Mouse (Mus musculus) lung, embryonic 16.5 days (tissue): ENCODE results near the gene Plch2. TPM values are rescaled to one million over a fixed set of nuclear protein-coding genes. Genes with fewer than 3 reads are reported as not detected.

ENCODE experiments used
- ATAC-seq: fragments of 200-750 bp; cut with Nextera tagmentation; 2 replicates; pipeline ENCODE4 v1.8.0; 2017; ENCODE audit warnings: low read depth, mild to moderate bottlenecking, moderate library complexity
- H3K27ac ChIP-seq: fragments of 300-500 bp; sonication (generic); 2 replicates; pipeline ENCODE4 v1.5.1; 2014; ENCODE audit warnings: mild to moderate bottlenecking, control low read depth, low read length
- H3K27me3 ChIP-seq: fragments of 300-500 bp; sonication (generic); 2 replicates; pipeline ENCODE4 v1.6.1; 2014; ENCODE audit warnings: low read depth, low read length, mixed read lengths; ENCODE audit not compliant: control insufficient read depth, insufficient read depth
- H3K36me3 ChIP-seq: fragments of 300-500 bp; sonication (generic); 2 replicates; pipeline ENCODE4 v1.6.1; 2014; ENCODE audit warnings: low read length; ENCODE audit not compliant: control insufficient read depth, insufficient read depth
- H3K4me1 ChIP-seq: fragments of 300-500 bp; sonication (generic); replicated peaks from 2 replicates; pipeline ENCODE4 v1.6.1; 2014; ENCODE audit warnings: low read length, mixed read lengths; ENCODE audit not compliant: control insufficient read depth, insufficient read depth
- H3K4me2 ChIP-seq: fragments of 300-500 bp; sonication (generic); 2 replicates; pipeline ENCODE4 v1.6.1; 2014; ENCODE audit warnings: low read depth, low read length, control low read depth
- H3K4me3 ChIP-seq: fragments of 300-500 bp; sonication (generic); 2 replicates; pipeline ENCODE4 v1.5.1; 2014; ENCODE audit warnings: mild to moderate bottlenecking, low read length, control low read depth
- H3K9ac ChIP-seq: fragments of 300-500 bp; sonication (generic); 2 replicates; pipeline ENCODE4 v1.6.1; 2014; ENCODE audit warnings: low read length, control low read depth
- H3K9me3 ChIP-seq: fragments of 300-500 bp; sonication (generic); 2 replicates; pipeline ENCODE4 v1.6.1; 2016; ENCODE audit warnings: low read length; ENCODE audit not compliant: control insufficient read depth
- WGBS: fragments of 180-500 bp; shearing (Covaris S2); extraction: QIAGEN DNeasy Blood & Tissue Kit; methylation state at CpG from one replicate; pipeline ENCODE4 v1.1.7; 2014; 5-methylcytosine and 5-hydroxymethylcytosine counted together
- polyA plus RNA-seq: library from polyadenylated mRNA; unstranded; fragments of >200 nt; fragmentation: Nextera tagmentation; extraction: Ambion mirVana; gene quantifications from 2 replicates; pipeline ENCODE4 v1.2.1, GENCODE M21; 2015

Gene Plch2
- polyA plus RNA-seq, 1 experiment from 2014 or later, result 11.4 TPM

- no peak overlapping the region for H3K4me2 ChIP-seq
- H3K27me3 ChIP-seq, result peaks cover 63% of the 10 kb centered on the region
- no peak overlapping the region for H3K9ac ChIP-seq
Observed at GRCm38 (mm10) chr4:154952461-154953241, 103.9 kb downstream of the Plch2 start.

GRCm38 (mm10) chr4:154949589-154949982 lies 107.0 kb downstream of the Plch2 start:
- no peak overlapping the region for H3K27ac ChIP-seq
- no peak overlapping the region for H3K4me3 ChIP-seq
- no peak overlapping the region for H3K4me2 ChIP-seq
- 18% methylated on average over 12 of the region's 16 CpGs for WGBS
- no peaks in the 10 kb centered on the region for H3K36me3 ChIP-seq
- no peaks in the 10 kb centered on the region for H3K9me3 ChIP-seq
- no peak for ATAC-seq
- peaks cover 9% of the 10 kb centered on the region; the same call in 1 of the 2 replicates for H3K4me1 ChIP-seq
- peaks cover 55% of the 10 kb centered on the region for H3K27me3 ChIP-seq
- H3K9ac ChIP-seq, result no peak overlapping the region

More at GRCm38 (mm10) chr4:154952461-154953241, 103.9 kb downstream of the Plch2 start:
- Histone ChIP-seq H3K4me3 (no peak overlapping the region), H3K4me1 (peaks cover 5% of the 10 kb centered on the region; the same call in 1 of the 2 replicates), H3K9me3 (no peaks in the 10 kb centered on the region), H3K27ac (no peak overlapping the region), H3K36me3 (no peaks in the 10 kb centered on the region)
- no peak for ATAC-seq
- 2% methylated on average over 26 of the region's 26 CpGs for WGBS

- Histone ChIP-seq H3K36me3 (no peaks in the 10 kb centered on the region), H3K9ac (no peak overlapping the region), H3K27ac (peak overlapping the region; percentile 35; the same call in 1 of the 2 replicates), H3K27me3 (peaks cover 50% of the 10 kb centered on the region), H3K4me2 (no peak overlapping the region), H3K4me1 (peaks cover 9% of the 10 kb centered on the region; the same call in 1 of the 2 replicates), H3K4me3 (no peak overlapping the region), H3K9me3 (no peaks in the 10 kb centered on the region)
- WGBS, result 59% methylated on average over 6 of the region's 6 CpGs
- no peak for ATAC-seq
Observed at GRCm38 (mm10) chr4:154948940-154949588, 107.5 kb downstream of the Plch2 start.

GRCm38 (mm10) chr4:154948066-154948939 lies 108.3 kb downstream of the Plch2 start:
- WGBS, result 32% methylated on average over 14 of the region's 14 CpGs
- Histone ChIP-seq H3K4me1 (peaks cover 9% of the 10 kb centered on the region; the same call in 1 of the 2 replicates), H3K9me3 (no peaks in the 10 kb centered on the region), H3K9ac (no peak overlapping the region), H3K4me3 (no peak overlapping the region), H3K27me3 (peaks cover 42% of the 10 kb centered on the region), H3K36me3 (no peaks in the 10 kb centered on the region), H3K27ac (peak overlapping the region; percentile 35; the same call in 1 of the 2 replicates), H3K4me2 (no peak overlapping the region)
- ATAC-seq, result peak; percentile 26

- H3K9me3 ChIP-seq, result no peaks in the 10 kb centered on the region
- H3K27ac ChIP-seq, result no peak overlapping the region
- 2% methylated on average over 8 of the region's 8 CpGs for WGBS
- no peaks in the 10 kb centered on the region for H3K36me3 ChIP-seq
- H3K9ac ChIP-seq, result peak overlapping the region; percentile 38
- H3K4me1 ChIP-seq, result peaks cover 9% of the 10 kb centered on the region; the same call in 1 of the 2 replicates
- peak overlapping the region; percentile 38 for H3K4me3 ChIP-seq
- peak; percentile 87 for ATAC-seq
- peaks cover 22% of the 10 kb centered on the region for H3K27me3 ChIP-seq
- peak overlapping the region; percentile 60 for H3K4me2 ChIP-seq
Observed at GRCm38 (mm10) chr4:154946319-154946718, 110.3 kb downstream of the Plch2 start.

GRCm38 (mm10) chr4:154944121-154944590 lies 112.4 kb downstream of the Plch2 start:
- Histone ChIP-seq H3K36me3 (no peaks in the 10 kb centered on the region), H3K4me1 (peaks cover 7% of the 10 kb centered on the region; the same call in 1 of the 2 replicates), H3K27ac (no peak overlapping the region), H3K9ac (no peak overlapping the region), H3K9me3 (no peaks in the 10 kb centered on the region), H3K27me3 (peaks cover 7% of the 10 kb centered on the region), H3K4me2 (no peak overlapping the region), H3K4me3 (no peak overlapping the region)
- WGBS, result 23% methylated on average over 2 of the region's 2 CpGs
- peak; percentile 82 for ATAC-seq

- peaks cover 7% of the 10 kb centered on the region; the same call in 1 of the 2 replicates for H3K4me1 ChIP-seq
- H3K27ac ChIP-seq, result no peak overlapping the region
- H3K27me3 ChIP-seq, result peaks cover 2% of the 10 kb centered on the region; the same call in 1 of the 2 replicates
- H3K4me2 ChIP-seq, result no peak overlapping the region
- H3K9ac ChIP-seq, result no peak overlapping the region
- ATAC-seq, result no peak
- no peaks in the 10 kb centered on the region for H3K36me3 ChIP-seq
- H3K9me3 ChIP-seq, result no peaks in the 10 kb centered on the region
- H3K4me3 ChIP-seq, result no peak overlapping the region
- WGBS, result 81% methylated on average over 6 of the region's 6 CpGs
Observed at GRCm38 (mm10) chr4:154943323-154944039, 113.1 kb downstream of the Plch2 start.

GRCm38 (mm10) chr4:154942632-154943322 lies 113.8 kb downstream of the Plch2 start:
- Histone ChIP-seq H3K27ac (no peak overlapping the region), H3K4me2 (no peak overlapping the region), H3K9ac (no peak overlapping the region), H3K4me1 (peaks cover 4% of the 10 kb centered on the region; the same call in 1 of the 2 replicates), H3K9me3 (no peaks in the 10 kb centered on the region), H3K27me3 (no peaks in the 10 kb centered on the region), H3K4me3 (no peak overlapping the region), H3K36me3 (no peaks in the 10 kb centered on the region)
- WGBS, result 77% methylated on average over 10 of the region's 10 CpGs
- ATAC-seq, result no peak
